Mouse (Mus musculus): ENCODE measurements around the gene Lap3. TPM values are rescaled to one million over a fixed set of nuclear protein-coding genes. Genes with fewer than 3 reads are reported as not detected.

The Lap3 gene
- total RNA-seq, 2 experiments from 2014 or later: 74.0 to 98.6 TPM

DNA sequence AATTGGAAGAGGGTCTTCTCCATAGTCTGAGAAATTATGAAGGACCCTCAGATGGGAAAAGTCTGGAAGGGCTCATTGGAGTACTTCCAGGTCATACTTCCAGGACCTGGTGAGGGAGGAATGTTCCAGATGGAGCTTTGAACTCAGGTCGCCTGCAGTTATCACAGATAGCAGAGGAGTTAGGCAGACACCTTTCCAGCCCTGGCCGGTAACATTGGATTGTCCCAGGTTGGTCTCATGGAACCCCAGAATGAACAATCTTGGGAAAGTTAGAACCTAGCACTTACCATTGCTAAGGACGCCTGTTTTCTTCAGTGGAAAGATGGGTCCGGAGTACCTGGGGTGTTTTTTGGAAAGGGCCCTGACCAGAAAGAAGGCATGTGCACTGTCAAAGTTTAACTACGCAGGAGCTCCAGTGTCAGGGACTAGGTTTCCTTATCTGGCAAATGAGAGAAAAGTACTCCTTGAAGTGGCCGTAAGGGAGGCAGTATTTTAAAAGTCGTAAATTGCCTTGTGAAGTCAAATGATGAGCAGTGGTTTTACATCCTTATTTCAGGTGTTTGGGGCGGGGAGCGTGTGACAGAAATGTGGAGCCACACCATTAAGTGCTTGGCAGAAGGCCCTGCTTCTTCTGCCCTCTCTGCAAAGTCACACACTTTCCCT lies 1.1 kb downstream of the Lap3 start:
- 0 out of 2 replicates have a peak, but pooled peaks have one; percentile 3 for ATAC-seq (replicated peaks; ENCODE audit: low FRiP score, low TSS enrichment, poor library complexity, severe bottlenecking)

DNA sequence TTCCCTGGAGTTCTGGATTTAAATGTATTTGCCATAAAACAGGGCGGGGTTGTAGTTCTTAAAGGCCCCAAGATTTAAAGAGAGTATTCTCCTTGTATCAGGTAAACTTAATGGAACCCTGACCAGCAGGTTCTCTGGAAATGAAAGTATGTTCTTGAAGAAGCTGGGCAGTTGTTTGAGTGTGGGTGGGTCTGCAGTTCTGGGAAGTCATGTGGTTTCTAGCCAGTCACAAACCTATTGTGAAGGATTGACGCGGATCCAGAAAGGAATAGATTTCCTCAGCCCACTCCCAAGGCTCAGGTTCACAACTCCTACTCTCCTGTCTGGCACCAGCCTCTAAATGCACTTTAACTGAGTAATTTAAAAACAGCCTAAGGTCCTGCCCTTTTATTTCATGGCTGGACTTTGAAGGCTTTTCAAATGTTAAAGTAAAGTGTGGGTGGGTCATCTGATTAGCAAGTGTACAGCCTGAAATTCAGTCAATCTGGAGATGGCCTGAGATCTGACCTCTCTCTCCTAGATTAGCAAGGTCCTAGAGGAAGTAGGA lies 2.3 kb downstream of the Lap3 start:
- no peak for ATAC-seq (replicated peaks; ENCODE audit: low FRiP score, low TSS enrichment, poor library complexity, severe bottlenecking)

DNA sequence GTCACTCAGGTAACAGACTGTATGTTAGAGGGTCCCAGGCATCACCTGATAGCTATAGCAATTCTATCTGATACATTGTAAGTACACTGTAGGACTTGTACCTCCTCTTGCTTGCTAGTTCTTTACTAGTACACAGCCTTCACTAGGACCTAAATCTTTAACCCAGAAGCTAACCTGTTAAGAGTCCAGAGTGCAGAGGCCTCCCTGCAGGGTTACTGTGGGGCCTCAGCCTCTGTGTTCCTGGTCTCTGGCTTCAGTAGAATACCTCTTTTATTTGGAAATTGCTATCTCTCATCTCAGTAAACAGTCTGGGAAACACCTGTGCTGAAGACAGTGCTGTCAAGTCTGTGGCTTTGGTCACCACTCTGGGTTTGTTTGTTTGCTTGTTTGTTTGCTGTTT lies 2.9 kb downstream of the Lap3 start:
- ATAC-seq (replicated peaks; ENCODE audit: low FRiP score, low TSS enrichment, poor library complexity, severe bottlenecking): no peak

DNA sequence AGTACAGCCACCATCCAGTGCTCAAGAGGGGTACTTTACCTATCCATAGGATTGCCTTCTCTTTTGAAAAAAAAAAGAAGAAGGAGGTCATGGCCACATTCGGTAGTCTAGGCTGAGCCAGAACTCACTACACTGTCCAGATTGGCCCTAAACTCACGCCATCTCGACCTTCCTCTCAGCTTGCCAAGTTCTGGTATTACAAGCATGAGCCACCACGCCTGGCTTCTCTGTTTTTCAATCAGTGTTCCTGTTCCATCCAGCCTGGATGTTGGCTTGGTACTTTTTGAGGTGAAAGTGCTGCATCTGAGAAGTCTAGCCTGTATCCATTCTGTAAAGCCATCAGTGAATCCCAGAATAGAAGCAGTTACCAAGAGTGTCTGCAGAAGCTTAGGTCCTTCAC lies 3.3 kb downstream of the Lap3 start:
- no peak for ATAC-seq (replicated peaks; ENCODE audit: low FRiP score, low TSS enrichment, poor library complexity, severe bottlenecking)

DNA sequence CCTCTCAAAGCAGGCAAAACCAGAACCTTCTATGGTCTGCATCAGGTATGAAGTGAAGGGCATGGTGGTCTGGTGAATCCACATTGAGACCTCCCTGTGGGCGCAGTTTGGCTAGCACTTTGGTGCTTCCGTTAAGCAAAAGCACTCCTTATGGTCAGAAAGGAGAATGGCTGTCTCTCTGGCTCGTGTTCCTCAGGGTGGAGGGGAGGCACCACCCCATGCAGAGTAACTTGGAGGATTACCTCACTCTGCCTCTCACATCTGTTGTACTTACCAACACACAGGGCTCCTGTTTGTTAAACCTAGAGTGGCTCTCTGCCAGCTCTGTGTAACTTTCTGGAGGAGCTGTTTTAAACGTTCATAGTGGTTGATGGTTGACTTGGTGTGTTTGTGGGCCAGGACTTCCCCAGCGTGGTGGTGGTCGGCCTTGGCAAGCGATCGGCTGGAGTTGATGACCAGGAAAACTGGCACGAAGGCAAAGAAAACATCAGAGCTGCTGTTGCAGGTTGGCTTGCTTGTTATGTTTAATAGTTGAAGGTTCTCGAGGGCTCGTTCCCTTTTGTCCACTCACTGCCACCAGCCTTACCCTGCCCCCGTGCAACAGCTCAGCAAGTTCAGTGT lies 3.9 kb downstream of the Lap3 start:
- no peak for ATAC-seq (replicated peaks; ENCODE audit: low FRiP score, low TSS enrichment, poor library complexity, severe bottlenecking)

DNA sequence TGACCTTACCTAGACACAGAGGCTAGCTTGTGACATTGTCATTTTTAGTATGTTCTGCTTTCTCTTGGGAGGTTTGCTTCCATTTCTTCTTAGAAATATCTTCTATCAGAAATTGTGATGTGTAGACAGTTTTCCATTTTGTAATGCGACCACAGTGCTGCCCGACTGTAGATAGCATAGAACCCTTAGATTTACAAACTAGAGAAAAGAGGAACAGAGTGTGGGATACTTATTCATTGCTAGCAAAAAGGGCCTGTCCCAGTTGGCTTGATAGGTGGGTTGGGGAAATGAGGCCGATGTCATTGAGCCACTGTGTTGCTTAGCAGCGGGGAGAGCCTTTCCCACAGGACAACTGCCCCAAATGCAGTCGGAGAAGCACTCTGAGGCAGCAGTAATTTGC lies 4.4 kb downstream of the Lap3 start:
- ATAC-seq (replicated peaks; ENCODE audit: low FRiP score, low TSS enrichment, poor library complexity, severe bottlenecking): no peak

DNA sequence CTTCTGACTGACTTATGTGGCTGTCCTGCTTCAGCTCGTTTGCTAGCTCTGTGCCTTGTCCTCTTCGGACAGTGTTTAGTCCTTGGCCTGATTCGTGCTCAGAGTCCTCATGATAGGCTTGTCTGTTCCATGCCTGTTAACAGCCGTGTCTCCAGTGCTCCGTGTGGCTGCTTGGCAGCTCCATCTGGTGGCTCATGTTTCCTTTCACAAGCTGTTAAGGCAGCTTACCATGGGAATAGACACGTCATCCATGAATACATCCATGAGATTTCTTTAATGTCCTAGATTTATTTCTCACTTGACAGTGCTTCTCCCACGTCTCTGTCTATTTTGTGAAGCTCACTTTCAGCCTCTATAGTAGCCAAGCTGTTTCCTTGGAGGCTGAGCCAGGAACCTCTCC lies 16.9 kb downstream of the Lap3 start:
- ATAC-seq (replicated peaks; ENCODE audit: low FRiP score, low TSS enrichment, poor library complexity, severe bottlenecking): no peak

DNA sequence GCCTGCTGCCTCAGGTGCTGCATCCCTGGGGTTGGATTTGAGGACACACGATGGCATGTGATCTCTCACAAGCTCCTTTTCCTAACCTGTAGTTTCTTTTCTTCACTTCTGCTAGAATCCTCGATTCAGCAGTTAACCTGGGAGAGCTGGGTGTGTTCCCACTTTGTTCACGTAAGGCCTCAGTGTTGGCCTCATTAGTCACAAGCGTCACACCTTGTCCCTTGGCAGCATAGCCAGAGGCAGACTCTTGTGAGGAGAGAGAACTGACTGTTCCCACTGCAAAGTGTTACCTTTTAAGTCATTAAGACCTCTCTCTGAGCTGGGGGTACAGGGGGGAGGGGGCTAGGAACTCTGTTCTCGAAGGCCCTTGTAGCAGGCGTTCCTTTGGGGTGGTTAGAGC lies 19.7 kb downstream of the Lap3 start:
- ATAC-seq (replicated peaks; ENCODE audit: low FRiP score, low TSS enrichment, poor library complexity, severe bottlenecking): no peak

DNA sequence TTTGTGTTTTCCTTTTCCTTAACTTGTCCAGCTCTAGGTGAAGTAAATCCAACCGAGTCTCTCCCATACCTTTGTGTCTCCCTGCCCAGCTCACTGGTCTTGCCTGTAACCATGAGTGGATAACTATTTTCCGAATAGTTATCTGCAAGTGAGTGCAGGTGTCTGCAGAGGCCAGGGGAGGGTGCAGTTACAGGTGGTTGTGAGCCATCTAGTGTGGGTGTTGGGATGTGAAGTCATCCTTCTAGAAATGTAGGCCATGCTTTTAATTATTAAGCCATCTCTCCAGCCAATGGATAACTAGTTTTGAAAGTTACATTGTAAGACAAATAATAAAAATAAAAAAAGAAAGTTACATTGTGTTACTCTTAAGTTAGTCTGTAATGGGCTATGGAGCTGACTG lies 20.3 kb downstream of the Lap3 start:
- no peak for ATAC-seq (replicated peaks; ENCODE audit: low FRiP score, low TSS enrichment, poor library complexity, severe bottlenecking)

DNA sequence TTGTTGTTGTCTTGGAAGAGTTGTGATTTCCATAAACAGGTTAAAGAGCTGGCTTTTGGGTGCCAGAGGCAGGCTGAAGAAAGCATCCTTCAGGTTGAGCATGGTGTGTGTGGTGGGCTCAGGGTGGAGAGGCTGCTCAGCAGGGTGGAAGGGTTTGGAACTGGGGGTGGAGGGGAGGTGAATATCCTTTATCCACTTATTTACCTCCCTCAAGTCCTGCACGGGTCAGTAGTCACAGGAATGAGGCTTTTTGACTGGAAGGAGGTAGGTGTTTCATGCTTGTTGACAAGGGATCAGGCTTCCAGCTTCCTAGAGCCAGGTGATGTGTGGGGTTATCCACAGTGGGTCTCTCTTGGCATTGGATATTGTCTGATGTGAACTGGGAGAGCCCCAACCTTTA lies 21.4 kb downstream of the Lap3 start:
- no peak for ATAC-seq (replicated peaks; ENCODE audit: low FRiP score, low TSS enrichment, poor library complexity, severe bottlenecking)

DNA sequence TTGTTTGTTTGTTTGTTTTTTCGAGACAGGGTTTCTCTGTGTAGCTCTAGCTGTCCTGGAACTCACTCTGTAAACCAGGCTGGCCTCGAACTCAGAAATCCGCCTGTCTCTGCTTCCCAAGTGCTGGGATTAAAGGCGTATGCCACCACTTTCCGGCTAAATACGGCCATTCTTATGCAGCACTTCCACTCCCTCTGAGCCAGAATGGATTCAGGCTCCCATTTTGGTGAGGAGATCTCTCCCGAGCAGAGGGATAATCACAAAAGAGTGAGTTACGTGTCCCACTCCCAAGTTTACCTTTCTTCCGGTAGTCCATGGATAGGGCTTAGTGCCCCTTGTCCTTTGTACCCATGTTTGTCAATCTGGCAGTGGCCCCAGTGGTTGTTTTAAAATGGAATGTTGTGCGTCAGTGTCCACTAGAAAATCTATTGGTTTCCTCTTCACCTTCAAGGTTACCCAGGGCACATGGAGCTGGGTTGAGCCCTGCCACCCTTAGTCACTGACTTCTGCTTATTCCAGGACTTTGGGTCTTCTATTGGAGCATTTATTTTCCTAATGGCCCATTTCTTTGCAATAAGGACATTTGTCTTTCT lies 22.1 kb downstream of the Lap3 start:
- no peak for ATAC-seq (replicated peaks; ENCODE audit: low FRiP score, low TSS enrichment, poor library complexity, severe bottlenecking)

DNA sequence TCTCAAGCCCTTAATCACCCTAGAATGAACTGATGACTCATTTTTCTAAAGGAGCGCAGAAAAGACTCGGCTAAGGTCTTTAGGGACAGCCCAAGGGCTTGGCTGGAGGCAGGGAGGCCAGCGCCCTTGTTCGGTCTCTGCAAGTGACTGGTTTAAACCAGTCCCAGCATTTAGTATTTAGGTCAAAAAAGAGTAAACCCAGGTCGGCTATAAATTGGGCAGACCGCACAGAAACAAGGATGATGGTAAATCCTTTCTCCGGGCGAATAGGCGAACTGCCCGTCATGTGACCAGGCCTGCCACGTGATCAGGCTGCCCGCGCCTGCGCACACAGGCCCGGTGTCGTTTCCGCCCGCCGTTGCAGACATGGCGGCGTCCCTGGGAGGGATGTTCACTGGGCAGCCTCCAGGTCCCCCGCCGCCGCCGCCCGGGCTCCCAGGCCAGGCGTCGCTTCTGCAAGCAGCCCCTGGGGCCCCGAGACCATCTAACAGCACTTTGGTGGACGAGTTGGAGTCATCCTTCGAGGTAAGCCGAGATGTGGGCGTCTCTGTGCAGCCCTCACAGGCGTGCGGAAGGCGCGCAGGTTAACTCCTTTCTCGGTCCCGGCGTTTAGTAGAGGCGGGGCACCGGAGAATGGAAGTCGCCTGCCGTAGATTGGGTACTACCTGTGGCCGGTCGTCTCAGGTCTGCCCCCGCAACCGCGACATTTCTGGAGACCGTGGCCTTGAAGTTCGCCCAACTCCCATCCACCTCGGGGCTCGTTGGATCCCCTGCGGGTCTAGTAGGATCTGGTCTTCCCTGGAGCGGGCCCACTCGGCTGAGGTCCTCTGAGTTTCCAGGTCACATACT lies 27.0 kb downstream of the Lap3 start, which contains the start of gene Med28:
Gene Med28 (plus strand): TSS at position 270 of the 849 bp plus-strand sequence.
- peak; percentile 94 for ATAC-seq (replicated peaks; ENCODE audit: low FRiP score, low TSS enrichment, poor library complexity, severe bottlenecking)

DNA sequence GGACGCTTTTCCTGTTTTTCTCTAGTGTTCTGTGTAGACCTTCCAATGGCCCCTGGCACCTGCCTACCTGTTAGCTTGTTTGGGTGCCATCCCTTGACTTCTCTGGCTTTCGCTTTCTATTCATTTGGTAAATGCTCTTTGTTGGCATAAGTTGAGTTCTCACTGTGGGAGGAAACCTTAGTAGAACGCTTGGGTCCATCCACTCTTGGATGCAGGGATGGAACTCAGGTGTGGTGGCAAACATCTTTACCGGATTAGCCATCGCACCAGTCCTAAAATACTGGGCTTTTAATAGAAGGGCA lies 27.6 kb downstream of the Lap3 start:
- no peak; the same call in 1 of the 2 replicates for ATAC-seq (replicated peaks; ENCODE audit: low FRiP score, low TSS enrichment, poor library complexity, severe bottlenecking)

DNA sequence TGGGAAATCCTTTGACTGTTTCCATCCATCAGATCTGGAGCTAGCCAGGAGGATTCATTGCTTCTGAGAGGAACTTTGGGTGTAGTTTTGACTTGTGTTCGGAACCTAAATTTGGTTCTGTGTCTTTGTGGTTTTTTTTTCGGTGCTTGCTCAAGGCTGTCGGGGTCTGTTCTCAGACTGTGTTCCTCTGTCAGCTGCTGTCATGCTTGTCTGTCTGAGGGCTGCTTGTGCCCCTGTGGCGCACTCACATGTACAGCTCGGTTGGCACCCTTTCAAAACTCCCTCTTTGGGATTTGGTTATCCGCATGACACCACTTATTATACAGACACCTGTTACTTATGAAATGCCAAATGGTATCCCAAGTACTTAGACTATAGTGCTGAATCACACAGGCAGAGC lies 28.4 kb downstream of the Lap3 start:
- ATAC-seq (replicated peaks; ENCODE audit: low FRiP score, low TSS enrichment, poor library complexity, severe bottlenecking): no peak

DNA sequence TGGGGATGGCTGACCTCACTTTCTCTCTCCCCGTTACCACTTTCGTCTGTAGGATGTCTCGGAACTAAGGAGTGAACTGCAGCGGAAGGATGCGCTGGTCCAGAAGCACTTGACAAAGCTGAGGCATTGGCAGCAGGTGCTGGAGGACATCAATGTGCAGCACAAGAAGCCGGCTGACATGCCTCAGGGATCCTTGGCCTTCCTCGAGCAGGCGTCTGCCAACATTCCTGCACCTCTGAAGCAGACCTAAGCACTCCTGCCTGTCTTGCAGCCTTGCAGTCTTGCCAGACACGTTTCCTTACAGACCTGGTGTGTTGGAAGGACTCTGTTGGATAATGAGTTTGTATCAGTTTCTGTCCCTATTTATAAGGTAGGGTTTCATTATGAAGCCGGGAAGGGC lies 31.9 kb downstream of the Lap3 start:
- ATAC-seq (replicated peaks; ENCODE audit: low FRiP score, low TSS enrichment, poor library complexity, severe bottlenecking): no peak

DNA sequence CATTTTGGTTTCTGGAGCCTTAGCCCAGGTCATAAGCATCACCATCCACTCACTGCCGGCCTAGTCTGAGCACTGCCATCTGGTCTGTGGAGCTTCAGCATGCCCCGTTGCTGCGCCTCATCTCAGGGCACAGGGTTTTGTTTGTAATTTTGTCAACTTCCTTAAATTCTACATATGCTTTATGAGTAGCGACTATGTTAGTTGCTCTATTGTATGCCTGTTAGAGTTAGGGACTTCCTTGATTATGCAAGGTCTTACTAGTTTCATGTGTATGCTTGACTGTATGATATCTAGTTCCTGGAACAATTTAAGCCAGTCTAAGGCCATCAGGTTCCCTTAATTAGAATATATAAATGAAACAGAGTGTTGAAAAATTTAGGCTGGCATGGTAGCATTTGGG lies 33.2 kb downstream of the Lap3 start:
- no peak for ATAC-seq (replicated peaks; ENCODE audit: low FRiP score, low TSS enrichment, poor library complexity, severe bottlenecking)

DNA sequence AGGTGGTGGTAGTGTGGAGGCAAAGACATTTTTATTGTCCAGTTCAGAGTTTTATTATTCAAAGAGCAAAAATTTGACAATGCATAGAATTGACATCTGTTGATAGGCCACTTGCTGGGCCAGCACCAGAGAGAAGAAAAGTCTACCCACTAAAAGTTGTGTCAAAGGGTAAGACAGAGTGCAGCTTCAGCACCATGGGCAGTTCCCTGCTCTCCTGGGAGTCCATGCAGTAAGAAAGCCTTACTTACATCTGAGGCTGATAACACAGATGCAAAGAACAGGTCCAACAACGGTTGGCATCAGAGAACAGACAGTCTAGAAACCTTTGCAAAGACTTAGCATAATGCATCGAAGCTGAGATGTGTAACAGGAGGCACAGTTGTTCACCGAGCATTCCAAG lies 36.5 kb downstream of the Lap3 start:
- peak; percentile 71 for ATAC-seq (replicated peaks; ENCODE audit: low FRiP score, low TSS enrichment, poor library complexity, severe bottlenecking)

DNA sequence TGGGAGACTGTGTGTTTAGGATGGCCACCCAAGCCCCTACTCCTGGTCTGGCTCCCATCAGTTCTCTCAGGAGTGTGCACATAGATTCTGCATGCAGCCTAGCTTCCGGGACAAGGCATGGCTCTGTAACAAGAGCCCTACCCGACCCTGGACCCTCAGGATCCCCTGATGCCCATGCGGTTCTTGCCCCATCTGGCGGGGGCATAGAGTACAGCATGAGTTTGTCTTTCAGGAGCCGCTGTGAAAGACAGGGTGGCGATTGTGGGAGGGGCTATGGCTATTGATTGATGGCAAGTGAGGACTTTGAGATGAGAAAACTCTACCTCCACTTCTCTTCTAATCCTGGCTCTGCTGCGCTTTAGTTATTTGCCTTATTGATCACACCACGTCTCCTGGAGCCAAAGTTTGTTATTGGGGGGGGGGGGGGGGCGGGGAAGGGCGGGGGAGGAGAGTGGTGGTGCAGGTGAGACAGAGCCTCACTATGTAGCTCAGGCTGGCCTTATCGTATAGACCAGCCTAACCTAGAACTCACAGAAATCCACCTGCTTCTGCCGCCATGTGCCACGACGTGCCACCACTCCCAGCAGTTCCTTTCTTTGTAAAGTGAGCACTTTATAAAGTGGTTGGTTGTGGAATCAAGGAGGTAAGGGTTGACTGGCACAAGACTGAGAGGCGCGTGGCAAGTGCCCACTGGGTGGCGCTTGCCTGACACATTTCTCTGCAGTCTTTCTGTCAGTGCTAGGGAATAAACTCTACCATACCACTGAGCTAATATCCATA lies 41.3 kb downstream of the Lap3 start:
- peak; percentile 91 for ATAC-seq (replicated peaks; ENCODE audit: low FRiP score, low TSS enrichment, poor library complexity, severe bottlenecking)

DNA sequence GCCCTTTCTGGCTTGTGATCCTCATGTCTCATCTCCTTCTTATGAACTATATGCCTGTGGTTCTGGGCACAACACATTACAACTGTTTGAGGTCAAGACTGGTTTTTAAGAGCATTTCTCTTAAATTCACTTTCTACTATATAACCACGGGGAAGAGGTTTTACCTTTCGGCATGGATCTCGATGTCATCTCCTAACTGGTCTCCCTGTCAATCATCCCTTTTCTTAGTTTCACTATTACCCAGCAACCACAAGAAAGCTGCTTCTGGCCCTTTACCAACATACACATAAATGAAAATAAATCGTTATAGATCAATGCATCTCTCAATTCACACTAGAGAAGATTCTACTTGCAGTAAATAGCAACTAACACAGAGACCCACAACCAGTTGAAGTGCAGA lies 42.0 kb downstream of the Lap3 start:
- ATAC-seq (replicated peaks; ENCODE audit: low FRiP score, low TSS enrichment, poor library complexity, severe bottlenecking): no peak
